Mouse (Mus musculus) heart, embryonic 11.5 days (tissue): Measurements from ENCODE around the gene Stim2. TPM values are rescaled to one million over a fixed set of nuclear protein-coding genes. Genes with fewer than 3 reads are reported as not detected.

ENCODE experiments used
- ATAC-seq: fragments of 200-750 bp; cut with Nextera tagmentation; replicated peaks from 2 replicates; pipeline ENCODE4 v1.8.0; 2017; ENCODE audit warnings: moderate library complexity; ENCODE audit not compliant: insufficient number of reproducible peaks, low FRiP score, low TSS enrichment
- H3K27ac ChIP-seq: fragments of 300-500 bp; sonication (generic); 2 replicates; pipeline ENCODE4 v1.5.1; 2014; ENCODE audit warnings: mild to moderate bottlenecking, low read depth, low read length
- H3K27me3 ChIP-seq: fragments of 300-500 bp; sonication (generic); 2 replicates; pipeline ENCODE4 v1.6.1; 2014; ENCODE audit warnings: mild to moderate bottlenecking, low read length, mixed read lengths; ENCODE audit not compliant: control insufficient read depth, insufficient read depth
- H3K36me3 ChIP-seq: fragments of 300-500 bp; sonication (generic); 2 replicates; pipeline ENCODE4 v1.6.1; 2014; ENCODE audit warnings: mild to moderate bottlenecking, low read length, moderate library complexity, mixed read lengths; ENCODE audit not compliant: control insufficient read depth, insufficient read depth
- H3K4me1 ChIP-seq: fragments of 300-500 bp; sonication (generic); 2 replicates; pipeline ENCODE4 v1.6.1; 2014; ENCODE audit warnings: low read length; ENCODE audit not compliant: control insufficient read depth, insufficient read depth
- H3K4me2 ChIP-seq: fragments of 300-500 bp; sonication (generic); 2 replicates; pipeline ENCODE4 v1.6.1; 2014; ENCODE audit warnings: mild to moderate bottlenecking, moderate library complexity
- H3K4me3 ChIP-seq: fragments of 300-500 bp; sonication (generic); 2 replicates; pipeline ENCODE4 v1.5.1; 2014; ENCODE audit warnings: low read depth, low read length
- H3K9ac ChIP-seq: fragments of 300-500 bp; sonication (generic); 2 replicates; pipeline ENCODE4 v1.6.1; 2014; ENCODE audit warnings: mild to moderate bottlenecking, low read depth, low read length, moderate library complexity
- H3K9me3 ChIP-seq: fragments of 300-500 bp; sonication (generic); replicated peaks from 2 replicates; pipeline ENCODE4 v1.6.1; 2016; ENCODE audit warnings: low read length; ENCODE audit not compliant: control insufficient read depth
- WGBS: fragments of 180-500 bp; shearing (Covaris S2); extraction: QIAGEN DNeasy Blood & Tissue Kit; methylation state at CpG from one replicate; pipeline ENCODE4 v1.1.7; 2014; ENCODE audit not compliant: insufficient replicate concordance; 5-methylcytosine and 5-hydroxymethylcytosine counted together
- polyA plus RNA-seq: library from polyadenylated mRNA; unstranded; fragments of >200 nt; fragmentation: Nextera tagmentation; extraction: Ambion mirVana; gene quantifications from 2 replicates; pipeline ENCODE4 v1.2.1, GENCODE M21; 2014

Stim2 gene
- polyA plus RNA-seq, 1 experiment from 2014 or later = 9.9 TPM

DNA sequence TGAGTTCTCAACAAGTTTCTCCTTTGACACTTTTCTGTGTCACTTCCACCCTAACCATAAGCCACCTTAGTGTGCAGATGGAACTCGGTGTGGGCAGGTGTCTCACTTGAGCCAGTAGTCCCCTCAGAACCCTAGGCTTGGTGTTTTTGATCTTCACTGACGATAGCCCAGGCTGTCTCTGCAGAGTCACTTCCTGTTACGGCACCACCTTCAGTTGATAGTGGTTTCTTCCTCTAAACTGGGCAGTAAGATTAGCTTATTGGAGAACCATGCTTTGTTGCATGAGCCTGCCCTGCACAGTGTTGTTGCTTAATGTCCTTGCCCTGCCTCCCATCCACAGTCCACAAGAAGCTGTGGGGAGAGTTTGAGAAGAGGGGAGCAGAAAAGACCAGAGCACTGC, 47.2 kb downstream of the Stim2 start:
- no peak for ATAC-seq
- WGBS = 65% methylated on average over 3 of the region's 3 CpGs
- Histone ChIP-seq H3K4me2 (no peak overlapping the region), H3K4me1 (peaks cover 13% of the 10 kb centered on the region), H3K36me3 (no peaks in the 10 kb centered on the region), H3K27ac (no peak overlapping the region), H3K27me3 (no peaks in the 10 kb centered on the region), H3K4me3 (no peak overlapping the region), H3K9me3 (no peaks in the 10 kb centered on the region), H3K9ac (no peak overlapping the region)

DNA sequence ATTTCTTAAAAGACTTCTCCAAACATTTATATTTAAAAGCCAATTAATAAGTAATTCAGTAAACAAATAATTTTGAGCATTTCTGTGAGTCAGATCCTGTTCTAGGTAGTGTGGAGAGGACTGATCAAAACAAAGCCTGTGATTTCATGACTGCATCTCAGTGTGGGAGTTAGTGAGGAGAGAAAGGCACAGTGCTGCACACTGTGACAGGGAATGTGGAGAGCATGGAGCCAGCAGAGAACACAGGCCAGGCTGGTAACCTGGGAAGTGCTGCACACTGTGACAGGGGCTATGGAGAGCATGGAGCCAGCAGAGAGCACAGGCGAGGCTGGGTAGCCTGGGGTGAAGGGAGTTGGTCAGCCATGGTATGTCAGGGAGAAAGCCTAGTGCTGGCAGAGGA, 48.1 kb downstream of the Stim2 start:
- Histone ChIP-seq H3K9ac (no peak overlapping the region), H3K4me1 (peaks cover 12% of the 10 kb centered on the region), H3K4me2 (no peak overlapping the region), H3K27me3 (no peaks in the 10 kb centered on the region), H3K9me3 (no peaks in the 10 kb centered on the region), H3K36me3 (no peaks in the 10 kb centered on the region), H3K4me3 (no peak overlapping the region), H3K27ac (no peak overlapping the region)
- no peak for ATAC-seq
- WGBS = 68% methylated on average over 1 of the region's 1 CpGs

DNA sequence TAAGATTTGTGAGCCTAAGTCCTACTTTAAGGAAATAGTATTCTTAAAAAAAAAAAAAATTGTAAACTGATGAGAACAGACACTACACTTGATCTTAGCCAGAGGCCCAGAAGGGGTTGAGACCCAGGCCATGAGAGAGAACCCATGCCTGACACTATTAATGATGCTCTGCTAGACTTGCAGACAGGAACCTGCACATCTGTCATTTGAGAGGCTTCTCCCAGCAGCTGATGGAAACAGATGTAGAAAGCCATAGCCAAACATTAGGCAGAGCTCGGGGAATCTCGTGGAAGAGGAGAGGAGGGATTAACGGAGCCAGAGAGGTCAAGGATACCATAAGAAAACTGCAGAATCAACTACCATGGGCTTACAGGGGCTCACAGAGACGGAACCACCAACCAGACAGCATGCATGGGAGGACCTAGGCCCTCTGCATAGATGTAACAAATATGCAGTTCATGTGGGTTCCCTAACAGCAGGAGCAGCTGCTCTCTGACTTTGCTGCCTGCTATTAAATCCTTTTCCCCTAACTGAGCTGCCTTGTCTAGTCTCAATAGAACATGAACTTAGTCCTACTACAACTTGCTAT, 50.9 kb downstream of the Stim2 start:
- ATAC-seq = no peak
- Histone ChIP-seq H3K27ac (no peak overlapping the region), H3K4me2 (no peak overlapping the region), H3K4me1 (peaks cover 12% of the 10 kb centered on the region), H3K9me3 (no peaks in the 10 kb centered on the region), H3K9ac (no peak overlapping the region), H3K36me3 (no peaks in the 10 kb centered on the region), H3K4me3 (no peak overlapping the region), H3K27me3 (no peaks in the 10 kb centered on the region)
- WGBS = 49% methylated on average over 4 of the region's 4 CpGs

DNA sequence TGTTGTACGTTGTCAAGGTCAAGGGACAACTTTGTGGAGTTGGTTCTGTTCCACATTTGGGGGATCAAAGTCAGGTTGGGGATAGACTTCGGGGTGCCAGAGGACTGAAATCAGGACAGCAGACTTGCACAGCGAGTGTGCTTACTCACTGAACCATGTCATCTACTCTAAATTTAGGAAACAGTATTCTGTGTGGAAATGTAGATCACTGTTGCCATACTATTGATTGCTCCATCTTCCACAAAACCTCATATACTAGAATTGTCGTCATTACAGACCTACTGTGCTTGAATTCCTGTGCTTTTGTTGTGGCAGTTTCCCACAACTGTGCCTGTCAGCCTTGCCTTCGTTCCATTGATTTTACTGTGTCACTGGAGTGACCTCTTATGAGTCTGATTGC, 51.6 kb downstream of the Stim2 start:
- ATAC-seq = no peak
- Histone ChIP-seq H3K4me2 (no peak overlapping the region), H3K4me1 (peaks cover 12% of the 10 kb centered on the region), H3K27ac (no peak overlapping the region), H3K9me3 (no peaks in the 10 kb centered on the region), H3K4me3 (no peak overlapping the region), H3K27me3 (no peaks in the 10 kb centered on the region), H3K36me3 (no peaks in the 10 kb centered on the region), H3K9ac (no peak overlapping the region)
- WGBS = 85% methylated on average over 5 of the region's 5 CpGs

DNA sequence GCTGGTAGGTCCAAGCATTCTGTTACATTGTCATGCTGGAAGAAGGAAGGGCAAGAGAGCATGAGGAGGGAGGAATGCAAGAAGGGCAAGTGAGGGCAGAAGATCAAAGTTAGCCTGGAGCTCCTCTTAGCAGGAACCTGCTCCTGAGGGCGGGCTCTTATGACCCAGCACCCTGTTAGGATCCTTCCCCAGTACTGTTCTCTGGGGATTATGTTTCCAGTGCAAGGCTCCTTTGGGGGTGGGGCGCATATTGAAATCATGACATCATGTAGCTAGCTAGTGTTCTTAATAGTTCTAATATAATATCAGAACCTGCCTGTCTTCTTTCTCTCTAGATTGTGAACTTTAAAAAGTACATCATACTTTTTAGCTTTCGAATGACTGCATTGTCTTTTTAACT, 52.8 kb downstream of the Stim2 start:
- no peak overlapping the region for H3K4me2 ChIP-seq
- no peak overlapping the region for H3K4me3 ChIP-seq
- ATAC-seq = no peak
- H3K27me3 ChIP-seq = no peaks in the 10 kb centered on the region
- H3K27ac ChIP-seq = no peak overlapping the region
- no peaks in the 10 kb centered on the region for H3K9me3 ChIP-seq
- 83% methylated on average over 3 of the region's 3 CpGs for WGBS
- H3K4me1 ChIP-seq = peaks cover 8% of the 10 kb centered on the region
- no peak overlapping the region for H3K9ac ChIP-seq
- H3K36me3 ChIP-seq = no peaks in the 10 kb centered on the region

DNA sequence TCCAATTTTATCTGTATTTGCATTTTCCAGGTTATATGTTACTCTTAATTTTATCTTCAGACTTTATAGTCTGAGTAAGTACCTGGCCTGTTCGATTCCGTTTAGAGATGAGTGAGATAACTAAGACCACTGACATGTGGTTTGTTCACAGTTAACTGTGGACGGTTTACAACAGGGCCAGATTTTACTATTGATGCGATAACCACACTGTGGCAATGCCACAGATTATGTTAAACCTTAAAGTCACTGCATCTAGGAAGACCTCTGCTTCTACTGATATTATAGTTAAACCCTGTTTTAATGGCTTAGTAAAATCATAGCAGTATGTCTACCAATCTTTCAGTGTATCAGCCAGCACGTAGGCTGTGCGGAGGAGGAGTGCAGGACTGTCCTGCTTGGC, 53.9 kb downstream of the Stim2 start:
- Histone ChIP-seq H3K9me3 (no peaks in the 10 kb centered on the region), H3K9ac (no peak overlapping the region), H3K4me1 (peaks cover 11% of the 10 kb centered on the region), H3K4me3 (no peak overlapping the region), H3K27ac (no peak overlapping the region), H3K4me2 (no peak overlapping the region), H3K27me3 (no peaks in the 10 kb centered on the region), H3K36me3 (no peaks in the 10 kb centered on the region)
- WGBS = 79% methylated on average over 6 of the region's 6 CpGs
- no peak for ATAC-seq

DNA sequence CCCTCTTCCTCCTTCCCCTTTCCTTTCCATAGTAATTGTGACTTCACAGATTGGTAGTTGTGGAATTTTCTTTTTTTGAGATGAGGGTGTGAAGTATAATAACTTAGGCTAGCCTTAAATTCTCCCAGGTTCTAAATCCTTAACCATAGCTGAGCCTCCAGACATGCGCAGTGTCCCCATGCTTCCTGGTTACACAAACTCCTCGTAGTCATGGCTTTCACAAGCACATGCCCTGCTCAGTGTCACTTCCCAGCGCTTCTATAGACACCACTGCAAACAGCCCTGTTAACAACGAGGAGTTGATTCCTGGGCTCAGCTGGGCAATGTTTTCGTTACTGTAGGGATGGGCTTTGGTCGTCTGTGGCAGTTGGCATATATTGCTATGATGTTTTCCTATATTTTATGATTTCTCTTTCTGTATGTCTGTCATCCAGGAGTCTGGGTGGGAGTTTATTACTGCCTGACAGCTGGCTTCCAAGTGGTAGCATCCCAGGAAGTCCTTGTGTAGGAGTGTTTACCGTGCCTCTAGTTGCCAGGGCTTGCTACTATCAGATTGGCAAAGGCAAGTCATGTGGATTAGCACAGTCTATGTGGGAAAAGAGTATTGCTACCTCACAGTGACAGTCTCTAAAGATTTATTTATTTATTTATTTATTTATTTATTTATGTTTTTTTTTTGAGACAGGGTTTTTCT, 55.5 kb downstream of the Stim2 start:
- 73% methylated on average over 7 of the region's 7 CpGs for WGBS
- no peak overlapping the region; the same call in 1 of the 2 replicates for H3K27ac ChIP-seq

DNA sequence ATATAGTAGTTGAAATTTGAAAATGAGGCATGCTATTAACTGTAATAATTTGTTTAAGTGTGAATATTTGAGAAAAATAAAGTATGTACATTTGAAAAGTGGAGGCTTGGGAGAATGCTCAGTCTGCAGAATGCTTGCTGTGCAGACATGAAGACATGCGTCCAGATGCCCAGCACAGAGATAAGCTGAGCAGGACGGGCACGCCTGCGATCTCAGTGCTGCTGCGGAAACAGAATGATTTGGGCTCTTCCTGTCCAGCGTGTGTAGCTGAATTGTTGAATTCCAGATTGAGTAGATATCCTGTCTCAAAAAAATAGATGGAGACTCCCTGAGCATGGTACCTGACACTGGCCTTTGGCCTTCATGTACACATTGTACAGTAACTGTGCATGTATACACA, 58.0 kb downstream of the Stim2 start:
- 46% methylated on average over 6 of the region's 6 CpGs for WGBS
- no peak overlapping the region for H3K4me3 ChIP-seq
- no peaks in the 10 kb centered on the region for H3K27me3 ChIP-seq
- no peak overlapping the region for H3K27ac ChIP-seq
- ATAC-seq = no peak
- no peaks in the 10 kb centered on the region for H3K9me3 ChIP-seq
- no peak overlapping the region for H3K9ac ChIP-seq
- H3K36me3 ChIP-seq = no peaks in the 10 kb centered on the region
- H3K4me1 ChIP-seq = peaks cover 3% of the 10 kb centered on the region; the same call in 1 of the 2 replicates
- no peak overlapping the region for H3K4me2 ChIP-seq

More for the DNA sequence above, 55.5 kb downstream of the Stim2 start:
- no peak overlapping the region for H3K9ac ChIP-seq
- H3K4me3 ChIP-seq = no peak overlapping the region
- H3K36me3 ChIP-seq = no peaks in the 10 kb centered on the region
- H3K4me2 ChIP-seq = no peak overlapping the region
- ATAC-seq = no peak
- no peaks in the 10 kb centered on the region for H3K27me3 ChIP-seq
- H3K4me1 ChIP-seq = peaks cover 5% of the 10 kb centered on the region
- no peaks in the 10 kb centered on the region for H3K9me3 ChIP-seq

DNA sequence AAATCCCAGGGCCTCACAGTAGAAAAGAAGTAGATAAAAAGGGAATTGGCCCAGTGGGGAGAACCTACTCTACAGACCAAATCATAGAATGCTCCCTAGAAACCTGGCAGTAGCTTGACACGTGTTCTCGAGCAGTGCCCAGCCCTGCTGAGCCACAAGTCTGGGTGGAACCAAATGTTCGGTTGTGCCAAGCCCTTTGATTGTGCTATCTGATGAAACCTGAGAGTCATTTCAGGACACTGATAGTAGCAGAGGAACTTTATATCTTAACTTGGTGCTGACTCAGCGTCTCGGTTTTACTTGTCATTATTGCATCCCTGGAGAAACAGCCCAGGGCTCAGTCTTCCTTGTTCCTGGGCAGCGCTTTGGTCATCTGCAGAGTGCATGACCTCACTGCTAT, 61.7 kb downstream of the Stim2 start:
- Histone ChIP-seq H3K4me3 (no peak overlapping the region), H3K9ac (no peak overlapping the region), H3K4me1 (peaks cover 3% of the 10 kb centered on the region; the same call in 1 of the 2 replicates), H3K4me2 (no peak overlapping the region), H3K36me3 (no peaks in the 10 kb centered on the region), H3K27me3 (no peaks in the 10 kb centered on the region), H3K27ac (no peak overlapping the region), H3K9me3 (no peaks in the 10 kb centered on the region)
- no peak for ATAC-seq
- WGBS = 66% methylated on average over 6 of the region's 6 CpGs
